Mouse (Mus musculus) megakaryocyte-erythroid progenitor cell, adult 5-6 weeks (primary cell): ENCODE results near the gene Ccdc81. TPM values are rescaled to one million over a fixed set of nuclear protein-coding genes. Genes with fewer than 3 reads are reported as not detected.

Source experiments
- ATAC-seq: replicated peaks from 2 replicates; pipeline ENCODE4 v1.8.0; 2016; ENCODE audit warnings: mild to moderate bottlenecking, inconsistent platforms; ENCODE audit not compliant: severe bottlenecking, poor library complexity, low FRiP score, low TSS enrichment
- total RNA-seq, 2 experiments: library from RNA; stranded (forward) in 1 of 2; stranded (reverse) in 1 of 2; fragments of 200-1000, 215-1000 nt in 1 of 2; fragments of >200 nt in 1 of 2; fragmentation: Nextera tagmentation in 1 of 2; gene quantifications; 2 replicates each; pipeline ENCODE4 v1.2.3; 2014 to 2017

The Ccdc81 gene
- not detected in 2 replicates for total RNA-seq (2014; fragmentation: Nextera tagmentation)
- total RNA-seq (2017) = not detected in 2 replicates

- no peak for ATAC-seq
Measured at GRCm38 (mm10) chr7:89903442-89904343, at the start of gene Ccdc81. Gene Ccdc81 (minus strand): TSS chr7:89903629.

GRCm38 (mm10) chr7:89949403-89949802 is 46.0 kb upstream of the Ccdc81 start:
- no peak for ATAC-seq

GRCm38 (mm10) chr7:89948026-89948425 is 44.6 kb upstream of the Ccdc81 start:
- no peak for ATAC-seq

GRCm38 (mm10) chr7:89940571-89941463 is 37.4 kb upstream of the Ccdc81 start, which contains the start of gene Hikeshi:
Gene Hikeshi (minus strand): TSS chr7:89941204.
- peak; percentile 100 for ATAC-seq

- no peak for ATAC-seq
Measured at GRCm38 (mm10) chr7:89939497-89940353, 36.3 kb upstream of the Ccdc81 start.

- no peak for ATAC-seq
Measured at GRCm38 (mm10) chr7:89923441-89924180, 20.2 kb upstream of the Ccdc81 start.

GRCm38 (mm10) chr7:89917776-89918175 is 14.3 kb upstream of the Ccdc81 start:
- ATAC-seq = no peak

- no peak for ATAC-seq
Measured at GRCm38 (mm10) chr7:89916711-89917110, 13.3 kb upstream of the Ccdc81 start.

- no peak for ATAC-seq
Measured at GRCm38 (mm10) chr7:89913432-89914158, 10.2 kb upstream of the Ccdc81 start.

GRCm38 (mm10) chr7:89912356-89912755 is 8.9 kb upstream of the Ccdc81 start:
- ATAC-seq = no peak

- ATAC-seq = no peak
Measured at GRCm38 (mm10) chr7:89909711-89910110, 6.3 kb upstream of the Ccdc81 start.

- no peak for ATAC-seq
Measured at GRCm38 (mm10) chr7:89908899-89909621, 5.6 kb upstream of the Ccdc81 start.

GRCm38 (mm10) chr7:89908421-89908820 is 5.0 kb upstream of the Ccdc81 start:
- ATAC-seq = no peak

GRCm38 (mm10) chr7:89907950-89908349 is 4.5 kb upstream of the Ccdc81 start:
- peak; percentile 90 for ATAC-seq

- ATAC-seq = no peak
Measured at GRCm38 (mm10) chr7:89903007-89903406, 422 bp downstream of the Ccdc81 start.

GRCm38 (mm10) chr7:89891856-89892255 is 11.6 kb downstream of the Ccdc81 start:
- ATAC-seq = no peak

- ATAC-seq = no peak
Measured at GRCm38 (mm10) chr7:89891412-89891811, 12.0 kb downstream of the Ccdc81 start.
